Mouse (Mus musculus) forebrain, postnatal 0 days (tissue): Measurements from ENCODE around the gene Rbm4b. TPM values are rescaled to one million over a fixed set of nuclear protein-coding genes. Genes with fewer than 3 reads are reported as not detected.

Experiments
- ATAC-seq: fragments of 200-750 bp; cut with Nextera tagmentation; 2 replicates; pipeline ENCODE4 v1.8.0; 2017; ENCODE audit warnings: mild to moderate bottlenecking, moderate library complexity
- DNase-seq: peaks from one replicate; pipeline ENCODE4 v3.0.0-alpha.2; 2015
- H3K27ac ChIP-seq: fragments of 300-500 bp; sonication (generic); 2 replicates; pipeline ENCODE4 v1.5.1; 2014; ENCODE audit warnings: low read depth, mild to moderate bottlenecking, antibody characterized with exemption, low read length, moderate library complexity, mixed read lengths
- H3K27me3 ChIP-seq: fragments of 300-500 bp; sonication (generic); 2 replicates; pipeline ENCODE4 v1.6.1; 2014; ENCODE audit warnings: mild to moderate bottlenecking, low read length, mixed read lengths; ENCODE audit not compliant: insufficient read depth
- H3K36me3 ChIP-seq: fragments of 300-500 bp; sonication (generic); 2 replicates; pipeline ENCODE4 v1.6.1; 2014; ENCODE audit warnings: mild to moderate bottlenecking, moderate library complexity; ENCODE audit not compliant: insufficient read depth
- H3K4me1 ChIP-seq: fragments of 300-500 bp; sonication (generic); 2 replicates; pipeline ENCODE4 v1.6.1; 2014; ENCODE audit warnings: antibody characterized with exemption; ENCODE audit not compliant: insufficient read depth
- H3K4me2 ChIP-seq: fragments of 300-500 bp; sonication (generic); 2 replicates; pipeline ENCODE4 v1.6.1; 2014; ENCODE audit warnings: low read depth, mild to moderate bottlenecking, moderate library complexity
- H3K4me3 ChIP-seq: fragments of 300-500 bp; sonication (generic); 2 replicates; pipeline ENCODE4 v1.5.1; 2014; ENCODE audit warnings: low read depth, low read length, mixed read lengths
- H3K9ac ChIP-seq: fragments of 300-500 bp; sonication (generic); 2 replicates; pipeline ENCODE4 v1.6.1; 2014; ENCODE audit warnings: mild to moderate bottlenecking
- H3K9me3 ChIP-seq: fragments of 300-500 bp; sonication (generic); 2 replicates; pipeline ENCODE4 v1.6.1; 2016; ENCODE audit warnings: low read length
- CTCF ChIP-seq: sonication (generic); IDR thresholded peaks from 2 replicates; pipeline ENCODE4 v1.5.1; 2016; ENCODE audit warnings: antibody characterized with exemption, control low read depth, low read depth
- WGBS: fragments of 180-500 bp; shearing (Covaris S2); extraction: QIAGEN DNeasy Blood & Tissue Kit; methylation state at CpG from one replicate; pipeline ENCODE4 v1.1.7; 2014; 5-methylcytosine and 5-hydroxymethylcytosine counted together
- polyA plus RNA-seq: library from polyadenylated mRNA; unstranded; fragments of >200 nt; fragmentation: Nextera tagmentation; extraction: Ambion mirVana; gene quantifications from 2 replicates; pipeline ENCODE4 v1.2.1, GENCODE M21; 2015
- total RNA-seq: library from RNA; depleted of rRNA; stranded (reverse); fragments of >200 nt; gene quantifications from 2 replicates; pipeline ENCODE4 v1.2.3, GENCODE M21; 2014

The Rbm4b gene
- total and polyA plus RNA-seq, 2 experiments from 2014 or later: 88.7 to 90.6 TPM

DNA sequence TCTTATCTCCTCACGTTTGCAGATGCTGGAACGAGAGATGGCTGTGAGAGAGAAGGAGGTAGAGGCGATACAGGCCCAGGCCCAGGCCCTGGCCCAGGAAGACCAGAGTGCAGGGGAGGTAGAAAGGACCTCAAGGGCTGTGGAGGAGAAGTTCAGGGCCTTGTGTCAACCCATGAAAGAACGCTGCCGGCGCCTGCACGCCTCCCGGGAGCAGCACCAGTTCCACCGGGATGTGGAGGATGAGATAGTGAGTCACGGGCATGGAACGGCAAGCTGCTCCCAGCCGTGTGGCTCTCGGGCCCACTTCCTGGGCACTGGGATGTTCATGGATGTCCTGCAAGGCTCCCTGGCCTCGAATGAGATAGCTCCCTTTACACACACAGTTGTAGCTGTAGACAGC, 12.3 kb upstream of the Rbm4b start:
- Histone ChIP-seq H3K9ac (no peak overlapping the region), H3K9me3 (no peaks in the 10 kb centered on the region), H3K27me3 (no peaks in the 10 kb centered on the region), H3K4me2 (no peak overlapping the region), H3K4me1 (no peaks in the 10 kb centered on the region), H3K36me3 (peaks cover 91% of the 10 kb centered on the region), H3K4me3 (no peak overlapping the region), H3K27ac (no peak overlapping the region)
- no peak for TF ChIP-seq CTCF
- 83% methylated on average over 14 of the region's 14 CpGs for whole genome bisulfite sequencing
- DNase-seq (no peak), ATAC-seq (no peak)

DNA sequence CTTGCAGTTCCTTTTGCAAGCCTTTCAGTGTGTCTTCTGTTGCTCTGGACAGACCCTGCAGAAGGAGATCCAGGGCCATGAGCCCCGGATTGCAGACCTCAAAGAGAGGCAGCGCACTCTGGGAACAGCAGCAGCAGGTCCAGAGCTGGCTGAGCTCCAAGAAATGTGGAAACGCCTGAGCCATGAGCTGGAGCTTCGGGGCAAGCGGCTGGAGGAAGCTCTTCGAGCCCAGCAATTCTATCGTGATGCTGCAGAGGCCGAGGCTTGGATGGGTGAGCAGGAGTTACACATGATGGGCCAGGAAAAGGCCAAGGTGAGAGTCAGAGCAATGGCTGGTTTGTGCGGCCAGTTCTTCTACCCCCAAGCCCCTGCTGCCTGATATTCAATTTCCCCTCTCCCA, 11.2 kb upstream of the Rbm4b start:
- WGBS: 47% methylated on average over 9 of the region's 9 CpGs

DNA sequence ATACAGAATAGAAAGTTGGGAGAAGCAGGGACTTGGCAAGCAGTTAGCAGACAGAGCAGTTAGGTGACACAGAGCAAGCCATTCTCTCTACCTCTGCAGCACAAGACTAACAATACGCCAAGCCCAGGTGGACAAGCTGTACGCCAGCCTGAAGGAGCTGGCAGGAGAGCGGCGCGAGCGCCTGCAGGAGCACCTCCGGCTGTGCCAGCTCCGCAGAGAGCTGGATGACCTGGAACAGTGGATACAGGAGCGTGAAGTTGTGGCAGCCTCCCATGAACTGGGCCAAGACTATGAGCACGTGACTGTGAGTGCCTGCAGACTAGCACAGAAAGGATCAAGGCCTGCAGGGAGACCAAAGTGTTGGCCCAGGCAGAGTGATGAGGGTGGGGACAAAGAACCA, 10.6 kb upstream of the Rbm4b start:
- Histone ChIP-seq H3K9me3 (no peaks in the 10 kb centered on the region), H3K9ac (no peak overlapping the region), H3K36me3 (peaks cover 91% of the 10 kb centered on the region), H3K4me1 (no peaks in the 10 kb centered on the region), H3K27me3 (no peaks in the 10 kb centered on the region), H3K4me3 (no peak overlapping the region), H3K4me2 (no peak overlapping the region), H3K27ac (no peak overlapping the region)
- no peak for TF ChIP-seq CTCF
- ATAC-seq (no peak), DNase-seq (no peak)
- WGBS: 93% methylated on average over 10 of the region's 10 CpGs

More for the DNA sequence above, 11.2 kb upstream of the Rbm4b start:
- no peak for DNase-seq
- H3K4me2 ChIP-seq: no peak overlapping the region
- no peak for ATAC-seq
- H3K4me1 ChIP-seq: no peaks in the 10 kb centered on the region
- no peak for TF ChIP-seq CTCF
- no peak overlapping the region for H3K27ac ChIP-seq
- H3K9me3 ChIP-seq: no peaks in the 10 kb centered on the region
- no peaks in the 10 kb centered on the region for H3K27me3 ChIP-seq
- H3K4me3 ChIP-seq: no peak overlapping the region
- no peak overlapping the region for H3K9ac ChIP-seq
- H3K36me3 ChIP-seq: peaks cover 91% of the 10 kb centered on the region

DNA sequence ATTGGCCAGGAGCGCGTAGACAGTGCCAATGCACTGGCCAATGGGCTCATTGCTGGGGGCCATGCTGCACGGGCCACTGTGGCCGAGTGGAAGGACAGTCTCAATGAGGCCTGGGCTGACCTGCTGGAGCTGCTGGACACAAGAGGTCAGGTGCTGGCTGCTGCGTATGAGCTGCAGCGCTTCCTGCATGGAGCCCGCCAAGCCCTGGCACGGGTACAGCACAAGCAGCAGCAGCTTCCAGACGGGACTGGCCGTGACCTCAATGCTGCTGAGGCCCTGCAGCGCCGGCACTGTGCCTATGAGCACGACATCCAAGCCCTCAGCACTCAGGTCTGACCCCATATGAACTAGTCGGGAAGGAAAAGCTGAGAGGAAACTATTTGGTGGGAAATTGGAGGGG, 9.7 kb upstream of the Rbm4b start:
- TF ChIP-seq CTCF: no peak
- Histone ChIP-seq H3K27ac (no peak overlapping the region), H3K27me3 (no peaks in the 10 kb centered on the region), H3K36me3 (peaks cover 90% of the 10 kb centered on the region), H3K9ac (no peak overlapping the region), H3K4me2 (no peak overlapping the region), H3K4me1 (no peaks in the 10 kb centered on the region), H3K9me3 (no peaks in the 10 kb centered on the region), H3K4me3 (no peak overlapping the region)
- no peak for DNase-seq
- 81% methylated on average over 14 of the region's 14 CpGs for WGBS
- no peak for ATAC-seq

DNA sequence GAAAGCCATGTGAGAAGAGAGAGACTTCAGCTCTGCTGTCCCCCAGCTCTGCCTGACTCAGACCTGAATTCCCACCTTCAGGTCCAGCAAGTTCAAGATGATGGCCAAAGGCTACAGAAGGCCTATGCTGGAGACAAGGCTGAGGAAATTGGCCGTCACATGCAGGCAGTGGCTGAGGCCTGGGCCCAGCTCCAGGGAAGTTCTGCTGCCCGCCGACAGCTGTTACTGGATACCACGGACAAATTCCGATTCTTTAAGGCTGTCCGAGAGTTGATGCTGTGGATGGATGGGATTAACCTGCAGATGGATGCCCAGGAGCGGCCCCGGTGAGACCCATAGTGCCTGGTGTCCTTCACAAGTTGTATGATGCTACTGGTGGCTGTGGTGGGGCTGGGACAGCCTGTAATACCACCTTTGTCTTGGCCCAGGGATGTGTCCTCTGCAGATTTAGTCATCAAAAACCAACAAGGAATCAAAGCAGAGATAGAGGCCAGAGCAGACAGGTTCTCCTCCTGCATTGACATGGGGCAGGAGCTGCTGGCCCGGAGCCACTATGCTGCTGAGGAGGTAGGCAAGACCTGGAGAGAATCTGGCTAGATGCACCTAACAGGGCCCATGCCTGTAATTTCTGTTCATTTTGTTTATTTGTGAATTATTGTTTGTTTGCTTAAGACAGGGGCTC, 8.5 kb upstream of the Rbm4b start:
- peaks cover 85% of the 10 kb centered on the region for H3K36me3 ChIP-seq
- no peaks in the 10 kb centered on the region for H3K27me3 ChIP-seq
- H3K9me3 ChIP-seq: no peaks in the 10 kb centered on the region
- H3K9ac ChIP-seq: no peak overlapping the region
- H3K4me2 ChIP-seq: no peak overlapping the region
- no peaks in the 10 kb centered on the region for H3K4me1 ChIP-seq
- 91% methylated on average over 9 of the region's 9 CpGs for WGBS
- no peak overlapping the region for H3K27ac ChIP-seq
- no peak for ATAC-seq
- no peak overlapping the region for H3K4me3 ChIP-seq
- no peak for DNase-seq
- no peak for TF ChIP-seq CTCF

DNA sequence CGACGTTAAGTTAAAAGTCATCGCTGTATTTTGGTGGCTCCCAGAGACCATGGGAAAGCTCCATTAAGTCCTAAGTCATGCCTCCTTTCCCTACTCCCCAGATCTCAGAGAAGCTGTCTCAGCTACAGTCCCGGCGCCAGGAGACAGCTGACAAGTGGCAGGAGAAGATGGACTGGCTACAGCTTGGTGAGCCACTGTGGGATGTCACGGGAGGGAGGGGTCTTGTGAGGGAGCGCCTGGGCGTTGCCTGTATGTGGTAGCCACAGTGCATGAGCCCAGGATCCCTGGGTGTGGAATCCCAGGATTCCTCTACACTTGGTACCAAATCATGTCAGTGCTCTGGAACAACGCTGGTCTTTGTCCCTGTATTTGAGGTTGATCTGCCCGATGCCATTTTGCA, 7.8 kb upstream of the Rbm4b start:
- DNase-seq (no peak), ATAC-seq (no peak)
- H3K4me2 ChIP-seq: no peak overlapping the region
- WGBS: 90% methylated on average over 10 of the region's 10 CpGs
- no peak overlapping the region for H3K4me3 ChIP-seq
- no peak for TF ChIP-seq CTCF
- no peaks in the 10 kb centered on the region for H3K4me1 ChIP-seq
- H3K36me3 ChIP-seq: peaks cover 85% of the 10 kb centered on the region
- H3K9ac ChIP-seq: no peak overlapping the region
- no peaks in the 10 kb centered on the region for H3K27me3 ChIP-seq
- H3K27ac ChIP-seq: no peak overlapping the region
- H3K9me3 ChIP-seq: no peaks in the 10 kb centered on the region

DNA sequence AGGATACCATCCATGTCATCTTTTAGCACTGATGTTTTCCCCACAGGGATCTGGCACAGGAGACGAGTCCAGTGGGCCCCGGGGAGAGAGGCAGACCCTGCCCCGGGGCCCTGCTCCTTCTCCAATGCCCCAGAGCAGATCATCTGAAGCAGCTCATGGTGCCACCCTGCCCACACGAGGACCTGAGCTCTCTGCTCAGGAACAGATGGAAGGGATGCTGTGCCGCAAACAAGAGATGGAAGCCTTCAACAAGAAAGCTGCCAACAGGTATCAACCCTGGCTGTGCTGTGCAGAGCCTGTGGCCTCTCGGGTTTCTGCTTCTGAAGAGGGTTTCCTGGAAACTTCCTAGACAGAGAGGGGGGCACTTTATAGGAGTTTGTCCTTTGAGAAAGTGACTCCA, 6.3 kb upstream of the Rbm4b start:
- WGBS: 82% methylated on average over 6 of the region's 6 CpGs
- H3K9me3 ChIP-seq: no peaks in the 10 kb centered on the region
- DNase-seq: no peak
- no peak overlapping the region for H3K4me3 ChIP-seq
- no peak overlapping the region for H3K9ac ChIP-seq
- ATAC-seq: no peak
- TF ChIP-seq CTCF: no peak
- no peaks in the 10 kb centered on the region for H3K27me3 ChIP-seq
- no peak overlapping the region for H3K4me2 ChIP-seq
- H3K4me1 ChIP-seq: no peaks in the 10 kb centered on the region
- peaks cover 72% of the 10 kb centered on the region for H3K36me3 ChIP-seq
- H3K27ac ChIP-seq: no peak overlapping the region
